Mouse (Mus musculus) megakaryocyte, embryonic 14.5 days (primary cell): ENCODE results near the gene Masp1.

Source experiments
- FLI1 ChIP-seq: IDR thresholded peaks from 2 replicates; pipeline ENCODE4 v1.6.1; 2012; ENCODE audit warnings: low read length, inconsistent platforms, mixed read lengths
- GATA1 ChIP-seq: IDR thresholded peaks from 3 replicates; pipeline ENCODE4 v1.6.1; 2012; ENCODE audit warnings: mixed read lengths, low read length, inconsistent platforms, borderline replicate concordance

GRCm38 (mm10) chr16:23500558-23500957 lies 20.1 kb downstream of the Masp1 start:
- TF ChIP-seq GATA1: no peak
- TF ChIP-seq FLI1: no peak
